22 mouse cellular contexts compared by ENCODE assay signal in the genomic region with DNA sequence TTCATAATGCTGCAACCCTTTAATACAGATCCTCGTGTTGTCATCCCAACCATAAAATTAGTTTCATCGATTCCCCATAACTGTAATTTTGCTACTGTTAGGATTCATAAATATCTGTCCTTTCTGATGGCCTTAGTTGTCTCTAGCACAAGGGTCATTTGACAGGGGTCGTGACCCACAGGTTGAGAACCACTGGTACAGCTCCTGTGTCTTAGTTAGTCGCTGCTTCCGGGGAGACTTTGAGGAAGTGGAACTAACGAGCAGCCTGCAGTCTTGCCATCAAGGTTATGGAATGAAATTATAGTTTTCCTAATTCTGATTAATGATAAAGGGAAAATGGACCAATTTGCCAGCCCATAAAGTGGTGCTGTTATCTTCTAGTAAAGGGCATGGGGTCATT.
DNase-seq lines count a peak whose midpoint lies in the region; ATAC-seq and TF ChIP-seq lines count a peak whose summit lies in the region.
"Had no signal": no experiment of that assay in that cellular context is flagged by ENCODE, and none has a peak within 500 bp of the region (broad histone marks: within the 10 kb centered on the region; RNA-seq: fewer than 3 reads in every experiment).

No protein-coding gene starts in this region.

- H3K27ac ChIP-seq in heart, embryonic 11.5 days (ENCODE audit: low read depth, low read length) = no peak overlapping the region
- no peak overlapping the region for H3K27ac ChIP-seq in ES-E14 (ENCODE audit: insufficient read depth, low read depth, low read length, poor library complexity, severe bottlenecking)
- H3K27ac ChIP-seq: embryonic facial prominence, embryonic 13.5 days; embryonic facial prominence, embryonic 15.5 days; forebrain, embryonic 10.5 days; forebrain, embryonic 12.5 days had no signal

- in situ Hi-C loops in ES-E14 (cut with MboI; ENCODE audit: low sequenced_read_pairs in 2 of 2, unreplicated experiment in 2 of 2) = no loop called here

- no peak for ATAC-seq in heart, embryonic 11.5 days (replicated peaks; ENCODE audit: insufficient number of reproducible peaks, low FRiP score, low TSS enrichment)
- ATAC-seq: forebrain, embryonic 14.5 days; forebrain, embryonic 16.5 days had no signal

- H3K4me3 ChIP-seq in heart, embryonic 11.5 days (ENCODE audit: low read depth, low read length) = no peak overlapping the region
- no peak overlapping the region for H3K4me3 ChIP-seq in ES-E14 (ENCODE audit: insufficient read depth in 1 of 2, low read depth in 1 of 2, low read length in 2 of 2, poor library complexity in 1 of 2, severe bottlenecking in 1 of 2)
- H3K4me3 ChIP-seq: embryonic facial prominence, embryonic 13.5 days; embryonic facial prominence, embryonic 15.5 days; erythroblast, embryonic 14.5 days; forebrain, embryonic 10.5 days; forebrain, embryonic 12.5 days had no signal

- H3K9me3 ChIP-seq in heart, embryonic 11.5 days (replicated peaks; ENCODE audit: control insufficient read depth, low read length) = no peaks in the 10 kb centered on the region
- H3K9me3 ChIP-seq in ES-E14 (ENCODE audit: control insufficient read depth, insufficient read depth, low read depth, low read length) = no peaks in the 10 kb centered on the region
- H3K9me3 ChIP-seq: embryonic facial prominence, embryonic 15.5 days; forebrain, embryonic 10.5 days; forebrain, embryonic 12.5 days had no signal

- 82% methylated on average over 6 of the region's 6 CpGs for whole genome bisulfite sequencing in heart, embryonic 11.5 days (ENCODE audit: insufficient replicate concordance)

- peak; percentile 24 for DNase-seq in heart, adult 11 months
- DNase-seq in ES-E14 (ENCODE audit: low read depth, low spot score) = no peak
- no peak for DNase-seq in frontal cortex, postnatal 25 days (ENCODE audit: low spot score in 2 of 2)
- no peak for DNase-seq in gastrocnemius, postnatal 4 days (ENCODE audit: low spot score in 2 of 2)
- DNase-seq: adrenal gland, adult 2 months; adrenal gland, postnatal 10 days; adrenal gland, postnatal 25 days; cerebellum, adult 11 months; cerebellum, adult 18-20 months; cerebellum, adult 8-10 months; cerebellum, adult 9-11 months; cerebellum, postnatal 14 days; cerebellum, postnatal 36 days; embryo, embryonic 11 days had no signal

- H3K36me3 ChIP-seq in heart, embryonic 11.5 days (ENCODE audit: control insufficient read depth, insufficient read depth, low read length) = no peaks in the 10 kb centered on the region
- H3K36me3 ChIP-seq in ES-E14 (ENCODE audit: control insufficient read depth, insufficient read depth, low read length, poor library complexity, severe bottlenecking) = no peaks in the 10 kb centered on the region
- H3K36me3 ChIP-seq: embryonic facial prominence, embryonic 13.5 days; embryonic facial prominence, embryonic 15.5 days; forebrain, embryonic 10.5 days; forebrain, embryonic 12.5 days had no signal

- H3K27me3 ChIP-seq in heart, embryonic 11.5 days (ENCODE audit: control insufficient read depth, insufficient read depth, low read length) = no peaks in the 10 kb centered on the region
- H3K27me3 ChIP-seq: embryonic facial prominence, embryonic 13.5 days; embryonic facial prominence, embryonic 15.5 days; forebrain, embryonic 12.5 days had no signal

- H3K9ac ChIP-seq in heart, embryonic 11.5 days (ENCODE audit: low read depth, low read length) = no peak overlapping the region
- H3K9ac ChIP-seq in ES-E14 (ENCODE audit: insufficient read depth, low read depth, low read length, poor library complexity, severe bottlenecking) = no peak overlapping the region
- H3K9ac ChIP-seq: embryonic facial prominence, embryonic 13.5 days; embryonic facial prominence, embryonic 15.5 days; forebrain, embryonic 12.5 days had no signal

- H3K4me1 ChIP-seq in heart, embryonic 11.5 days (ENCODE audit: control insufficient read depth, insufficient read depth, low read length) = no peaks in the 10 kb centered on the region
- 0 out of 4 replicates have a peak, but pooled peaks cover 0 to 2% of the 10 kb centered on the region in 2 experiments for H3K4me1 ChIP-seq in ES-E14 (ENCODE audit: control insufficient read depth in 2 of 2, insufficient read depth in 2 of 2, low read length in 2 of 2, poor library complexity in 1 of 2)
- H3K4me1 ChIP-seq: forebrain, embryonic 10.5 days; forebrain, embryonic 12.5 days had no signal

- no peak overlapping the region for H3K4me2 ChIP-seq in heart, embryonic 11.5 days
- H3K4me2 ChIP-seq: embryonic facial prominence, embryonic 13.5 days; embryonic facial prominence, embryonic 15.5 days; forebrain, embryonic 12.5 days had no signal

TF ChIP-seq in ES-E14, 5 proteins besides CTCF, POLR2A, EP300 and RAD21:
- TF ChIP-seq CHD2 (IDR thresholded peaks at IDR 0.05; ENCODE audit: low read depth, low read length) (peak; percentile 29; the same call in 1 of the 2 replicates), ZC3H11A (IDR thresholded peaks at IDR 0.05; ENCODE audit: borderline replicate concordance, low read depth, low read length) (no peak)
